Mouse (Mus musculus) olfactory bulb, adult 2 months (tissue): ENCODE results near the gene Foxred2.

ENCODE experiments used
- CTCF ChIP-seq: fragments of 200-500 bp; IDR thresholded peaks from 2 replicates; pipeline ENCODE4 v1.5.1; 2012; ENCODE audit warnings: low read depth, mild to moderate bottlenecking, low read length, moderate library complexity; ENCODE audit not compliant: insufficient read depth
- POLR2A ChIP-seq: fragments of 200-500 bp; IDR thresholded peaks from 2 replicates; pipeline ENCODE4 v1.6.1; 2012; ENCODE audit warnings: mild to moderate bottlenecking, low read depth, low read length, moderate library complexity; ENCODE audit not compliant: insufficient read depth

- TF ChIP-seq CTCF: no peak
- no peak for TF ChIP-seq POLR2A
These were observed 43.5 kb downstream of the Foxred2 start for GRCm38 (mm10) chr15:77913054-77913453.
